Mouse (Mus musculus): Measurements from ENCODE around the gene Pex1. TPM values are rescaled to one million over a fixed set of nuclear protein-coding genes. Genes with fewer than 3 reads are reported as not detected.
"Not testable (repeated sequence)": the region's sequence is repeated elsewhere in the genome, so short reads cannot be mapped to it uniquely, and the experiment has no call there.

Pex1 gene
- polyA plus RNA-seq, 1 experiment = 13.8 TPM

- DNase-seq (ENCODE audit: low spot score) = no peak
Observed at GRCm38 (mm10) chr5:3644621-3645020, 48.8 kb downstream of the Pex1 start.

GRCm38 (mm10) chr5:3645326-3645725 is 49.5 kb downstream of the Pex1 start:
- DNase-seq (ENCODE audit: low spot score) = no peak

GRCm38 (mm10) chr5:3646539-3646938 is 50.7 kb downstream of the Pex1 start:
- DNase-seq (ENCODE audit: low spot score) = no peak

GRCm38 (mm10) chr5:3646991-3647707 is 51.3 kb downstream of the Pex1 start:
- no peak for DNase-seq (ENCODE audit: low spot score)

GRCm38 (mm10) chr5:3647708-3648121 is 51.8 kb downstream of the Pex1 start:
- DNase-seq (ENCODE audit: low spot score) = peak; percentile 68

- no peak for DNase-seq (ENCODE audit: low spot score)
Observed at GRCm38 (mm10) chr5:3648206-3648848, 52.5 kb downstream of the Pex1 start.

GRCm38 (mm10) chr5:3648849-3649210 is 53.0 kb downstream of the Pex1 start:
- no peak for DNase-seq (ENCODE audit: low spot score)

GRCm38 (mm10) chr5:3650881-3651280 is 55.0 kb downstream of the Pex1 start, which contains the start of gene Tmbim7:
Gene Tmbim7 (plus strand): TSS chr5:3651181.
- DNase-seq (ENCODE audit: low spot score) = no peak

- no peak for DNase-seq (ENCODE audit: low spot score)
Observed at GRCm38 (mm10) chr5:3651621-3652020, 55.8 kb downstream of the Pex1 start.

GRCm38 (mm10) chr5:3652903-3653575 is 57.2 kb downstream of the Pex1 start:
- not testable (repeated sequence) for DNase-seq (ENCODE audit: low spot score)

- no peak for DNase-seq (ENCODE audit: low spot score)
Observed at GRCm38 (mm10) chr5:3653801-3654200, 57.9 kb downstream of the Pex1 start.

- DNase-seq (ENCODE audit: low spot score) = no peak
Observed at GRCm38 (mm10) chr5:3657085-3657484, 61.2 kb downstream of the Pex1 start, which contains the start of gene Gatad1. Gene Gatad1 (minus strand): TSS chr5:3657185.

GRCm38 (mm10) chr5:3665225-3665624 is 69.4 kb downstream of the Pex1 start:
- DNase-seq (ENCODE audit: low spot score) = no peak

- DNase-seq (ENCODE audit: low spot score) = no peak
Observed at GRCm38 (mm10) chr5:3666585-3666984, 70.7 kb downstream of the Pex1 start.

GRCm38 (mm10) chr5:3669938-3670554 is 74.2 kb downstream of the Pex1 start:
- no peak for DNase-seq (ENCODE audit: low spot score)

Other genes starting within 250 kb of the Pex1 start
- gene Fam133b, start 52.2 kb upstream of the Pex1 start, polyA plus RNA-seq (2012; rRNA removed) = 16.5 and 17.5 TPM in 2 replicates
- gene 1700109H08Rik, start 24.5 kb upstream of the Pex1 start, polyA plus RNA-seq (2012; rRNA removed) = 4.6 and 6.6 TPM in 2 replicates
- gene Rbm48, start 519 bp downstream of the Pex1 start, polyA plus RNA-seq (2012; rRNA removed) = 10.3 and 10.9 TPM in 2 replicates
- not detected in 2 replicates for gene Tmbim7, start 55.1 kb downstream of the Pex1 start, polyA plus RNA-seq (2012; rRNA removed)
- gene Gatad1, start 61.1 kb downstream of the Pex1 start, polyA plus RNA-seq (2012; rRNA removed) = 56.7 and 73.8 TPM in 2 replicates
- 10.8 and 13.1 TPM in 2 replicates for gene Ankib1, start 206.9 kb downstream of the Pex1 start, polyA plus RNA-seq (2012; rRNA removed)
- 33.5 and 39.4 TPM in 2 replicates for gene Krit1, start 207.1 kb downstream of the Pex1 start, polyA plus RNA-seq (2012; rRNA removed)
- gene Lrrd1, start 249.1 kb downstream of the Pex1 start, polyA plus RNA-seq (2012; rRNA removed) = not detected in 2 replicates

All from urinary bladder, adult 2 months (tissue).